Mouse (Mus musculus): ENCODE results near the gene Hscb.
A peak's percentile ranks its signal among the peaks of the same experiment; 100 is the strongest.

Hscb gene

DNA sequence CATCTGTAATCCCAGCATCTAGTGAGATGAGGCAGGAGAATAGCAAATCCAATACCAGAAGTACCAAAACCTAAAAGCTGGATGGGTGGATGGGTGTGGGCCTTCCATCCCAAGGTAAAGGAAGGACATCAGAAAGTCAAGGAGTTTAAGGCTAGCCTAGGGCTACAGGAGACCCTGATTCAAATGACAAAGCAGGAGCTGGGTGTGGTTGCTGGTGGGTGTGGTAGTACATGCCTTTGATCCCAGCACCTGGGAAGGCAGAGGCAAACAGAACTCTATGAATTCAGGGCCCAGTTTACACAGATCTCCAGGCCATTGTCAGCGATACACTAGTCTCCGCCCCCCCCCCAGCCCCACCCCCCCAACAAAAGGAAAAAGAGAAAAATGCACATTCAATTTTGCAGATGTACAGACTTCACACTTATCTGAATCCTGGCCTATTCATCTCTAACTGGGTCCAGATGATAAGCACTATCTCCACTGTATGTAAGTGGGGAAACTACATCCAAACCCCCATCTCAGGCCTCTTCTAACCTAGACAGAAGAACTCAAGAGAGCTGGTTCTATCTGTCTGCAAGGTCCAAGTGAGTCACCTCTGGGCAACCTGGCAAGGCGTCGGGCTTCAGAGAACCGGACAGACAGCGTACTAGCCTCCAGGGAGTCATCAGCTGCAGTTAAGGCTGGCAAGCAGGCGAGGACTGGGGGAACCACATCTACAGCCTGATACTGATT is 35.4 kb downstream of the Hscb start:
- TF ChIP-seq GATA4 (IDR thresholded peaks at IDR 0.05; ENCODE audit: insufficient replicate concordance, low read length): no peak

DNA sequence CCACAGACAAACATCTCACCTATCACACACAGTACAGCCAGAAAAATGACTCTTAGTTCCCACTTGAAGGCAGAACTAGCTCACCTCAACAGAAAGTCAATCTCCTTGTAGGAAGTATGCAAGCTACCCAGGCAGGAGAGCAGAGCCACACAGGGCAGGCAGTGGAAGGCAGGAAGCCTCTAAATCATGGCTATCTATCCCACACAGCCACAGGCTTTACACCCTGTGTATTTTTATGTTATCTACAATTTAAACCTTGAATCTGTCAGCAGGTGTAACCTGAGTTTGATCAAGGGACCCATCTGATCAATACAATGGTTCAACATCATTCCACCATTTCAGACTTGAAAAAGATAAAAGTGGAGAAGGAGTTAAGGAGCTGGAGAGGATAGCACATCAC is 36.8 kb downstream of the Hscb start:
- no peak for TF ChIP-seq GATA4 (IDR thresholded peaks at IDR 0.05; ENCODE audit: insufficient replicate concordance, low read length)

GRCm38 (mm10) chr5:110802186-110802585 is 37.4 kb downstream of the Hscb start:
- no peak for TF ChIP-seq GATA4 (IDR thresholded peaks at IDR 0.05; ENCODE audit: insufficient replicate concordance, low read length)

DNA sequence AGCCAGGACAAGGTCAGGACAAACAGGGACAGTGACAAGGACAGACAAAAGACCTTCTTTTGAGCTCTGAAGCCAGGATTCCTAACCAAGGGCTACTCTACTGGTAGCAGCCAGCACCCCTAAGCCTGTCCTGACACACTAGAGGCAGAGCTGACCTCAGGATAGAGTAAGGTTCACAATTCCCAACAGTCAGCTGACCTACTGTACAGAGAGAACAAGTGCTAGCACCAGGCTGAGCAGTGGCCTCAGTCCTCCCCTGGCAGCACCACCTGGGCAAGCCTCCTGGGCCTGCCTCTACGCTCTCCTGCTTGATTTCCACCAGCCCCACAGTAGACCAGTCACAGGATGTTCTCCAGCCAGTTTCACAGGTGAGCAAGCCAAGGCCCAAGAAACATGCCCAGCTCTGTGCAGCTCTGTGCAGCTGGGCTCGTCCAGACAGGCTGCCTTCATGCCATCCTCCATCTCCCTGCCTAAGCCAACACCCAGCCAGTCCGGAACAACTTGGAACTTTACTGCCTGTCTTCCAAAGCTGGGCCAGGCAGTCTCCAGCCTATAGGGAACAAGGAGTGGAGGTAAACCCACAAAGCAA is 38.4 kb downstream of the Hscb start:
- no peak for TF ChIP-seq GATA4 (IDR thresholded peaks at IDR 0.05; ENCODE audit: insufficient replicate concordance, low read length)

DNA sequence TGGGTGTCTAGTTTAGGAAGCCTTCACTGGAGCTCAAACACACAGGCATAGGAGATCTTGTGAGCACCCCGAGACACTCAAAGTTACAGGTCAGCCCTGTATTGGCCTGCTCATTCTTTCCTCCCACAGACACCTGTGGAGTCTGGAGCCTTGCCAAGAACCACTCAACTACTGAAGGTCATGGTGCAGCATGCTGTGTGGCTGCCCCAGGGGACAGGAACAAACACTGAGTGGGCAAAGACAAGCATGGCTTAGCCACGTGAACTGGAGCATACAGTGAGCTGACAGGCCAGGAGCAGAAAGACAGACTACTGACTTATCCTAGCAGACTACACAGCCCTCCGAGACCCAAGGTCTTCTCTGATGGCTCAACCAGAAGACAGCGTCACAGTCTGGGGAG is 41.9 kb downstream of the Hscb start:
- TF ChIP-seq GATA4 (IDR thresholded peaks at IDR 0.05; ENCODE audit: insufficient replicate concordance, low read length): no peak

- no peak for TF ChIP-seq GATA4 (IDR thresholded peaks at IDR 0.05; ENCODE audit: insufficient replicate concordance, low read length)
Measured at GRCm38 (mm10) chr5:110794363-110794762, 45.2 kb downstream of the Hscb start.

- TF ChIP-seq GATA4 (IDR thresholded peaks at IDR 0.05; ENCODE audit: insufficient replicate concordance, low read length): no peak
Measured at GRCm38 (mm10) chr5:110788684-110789083, 50.9 kb downstream of the Hscb start.

DNA sequence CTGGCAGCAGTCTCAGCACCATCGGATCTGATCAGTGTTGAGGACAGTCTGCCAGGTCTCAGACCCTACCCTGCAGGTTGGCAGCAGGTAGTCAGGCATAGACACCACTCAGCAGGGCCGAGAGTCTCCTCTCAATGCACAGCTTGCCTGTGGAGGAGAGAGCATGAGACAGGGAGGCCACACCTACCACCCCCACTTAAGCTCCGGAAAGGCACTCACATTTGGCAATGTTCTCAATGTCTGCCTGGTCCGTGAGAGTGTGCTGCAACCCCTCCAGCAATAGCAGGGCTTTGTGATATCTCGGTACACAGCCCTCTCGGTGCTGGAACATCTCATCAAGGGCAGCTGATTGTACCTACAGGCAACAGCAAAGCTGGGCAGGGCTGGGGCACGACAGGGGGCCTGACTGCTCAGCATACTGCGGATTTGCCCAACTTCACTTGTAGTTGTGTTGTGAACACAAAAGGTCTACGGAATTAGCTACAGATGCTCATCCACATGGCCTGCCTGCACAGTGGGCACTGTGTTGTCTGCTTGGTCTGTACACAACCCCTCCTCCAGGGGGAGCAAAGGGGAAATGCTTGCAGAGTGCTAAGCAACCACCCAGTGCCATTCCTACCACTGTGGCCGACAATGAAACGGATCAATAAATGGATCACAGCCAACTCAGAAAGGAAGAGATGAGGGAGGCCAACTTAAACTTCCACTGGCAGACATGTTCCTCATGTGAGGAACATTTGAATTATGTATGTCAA is 53.3 kb downstream of the Hscb start:
- no peak for TF ChIP-seq GATA4 (IDR thresholded peaks at IDR 0.05; ENCODE audit: insufficient replicate concordance, low read length)

DNA sequence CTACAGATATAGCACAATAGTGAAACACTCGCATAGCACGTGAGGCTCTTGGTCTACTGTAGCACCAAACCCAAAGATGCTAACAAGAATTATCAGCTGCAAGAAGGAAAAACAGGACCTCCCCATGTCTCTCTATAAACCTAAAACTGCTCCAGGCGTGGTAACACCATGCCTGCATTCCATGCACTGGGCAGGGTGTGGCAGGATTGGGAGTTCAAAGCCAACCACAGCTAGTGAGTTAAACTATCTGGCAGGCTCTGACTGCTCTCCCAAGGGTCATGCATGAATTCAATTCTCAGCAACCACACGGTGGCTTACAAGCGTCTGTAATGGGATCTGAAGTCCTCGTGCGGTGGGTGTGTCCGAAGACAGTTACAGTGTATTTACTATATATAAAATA is 56.4 kb downstream of the Hscb start:
- TF ChIP-seq GATA4 (IDR thresholded peaks at IDR 0.05; ENCODE audit: insufficient replicate concordance, low read length): no peak

DNA sequence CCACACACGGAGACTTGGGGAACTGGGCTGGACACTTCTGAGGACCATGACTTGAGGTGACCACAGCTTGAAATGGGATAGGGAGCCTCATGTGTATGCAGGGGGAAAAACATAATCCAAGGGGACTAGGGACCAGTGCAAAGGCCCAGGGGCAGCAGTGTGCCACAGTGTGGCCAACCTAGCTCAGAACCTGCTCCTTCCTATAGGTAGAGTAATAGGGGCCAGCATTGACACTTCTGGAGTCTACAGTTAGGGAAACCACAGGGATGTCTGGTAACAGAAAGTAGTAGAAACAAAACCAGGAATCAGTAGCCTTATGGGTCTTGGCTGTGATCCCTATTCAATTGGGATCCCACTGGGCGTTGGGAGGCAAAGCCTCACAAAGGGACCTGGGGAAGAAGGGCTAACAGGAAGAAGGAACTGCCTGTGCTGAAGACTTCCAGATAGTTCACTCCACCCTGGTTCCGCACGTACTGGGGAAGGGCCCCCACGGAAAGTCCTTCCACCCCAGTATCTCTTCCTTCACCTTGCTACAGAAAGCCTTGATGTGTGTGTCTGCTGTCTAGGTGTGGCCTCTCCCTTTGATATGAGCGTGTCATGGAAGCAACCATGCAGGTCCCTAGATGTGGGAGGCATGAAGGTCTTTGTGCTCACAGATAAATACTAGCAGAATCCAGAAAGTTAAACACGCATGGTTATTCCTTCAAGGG is 57.9 kb downstream of the Hscb start:
- no peak for TF ChIP-seq GATA4 (IDR thresholded peaks at IDR 0.05; ENCODE audit: insufficient replicate concordance, low read length)

- no peak for TF ChIP-seq GATA4 (IDR thresholded peaks at IDR 0.05; ENCODE audit: insufficient replicate concordance, low read length)
Measured at GRCm38 (mm10) chr5:110780761-110781528, 58.6 kb downstream of the Hscb start.

- 0 out of 2 replicates have a peak, but pooled peaks have one; percentile 6 for TF ChIP-seq GATA4 (IDR thresholded peaks at IDR 0.05; ENCODE audit: insufficient replicate concordance, low read length)
Measured at GRCm38 (mm10) chr5:110779998-110780760, 59.4 kb downstream of the Hscb start, which contains the start of gene Pus1. Gene Pus1, minus strand, starts transcription at chr5:110780659.

GRCm38 (mm10) chr5:110779276-110779997 is 60.1 kb downstream of the Hscb start:
- TF ChIP-seq GATA4 (IDR thresholded peaks at IDR 0.05; ENCODE audit: insufficient replicate concordance, low read length): no peak

All from liver, adult (tissue).